Mouse (Mus musculus): ENCODE data around the gene Ccdc27.

The Ccdc27 gene

GRCm38 (mm10) chr4:154010907-154011645, 31.4 kb downstream of the Ccdc27 start:
- peaks cover 52% of the 10 kb centered on the region for H3K36me3 ChIP-seq (ENCODE audit: insufficient read depth, low read length)
- H3K4me3 ChIP-seq (replicated peaks; ENCODE audit: low read length), result peak overlapping the region; percentile 99
- H3K9me3 ChIP-seq (ENCODE audit: low read length), result no peaks in the 10 kb centered on the region
- no peak for TF ChIP-seq NANOG (IDR thresholded peaks at IDR 0.05; ENCODE audit: borderline replicate concordance, low read length)
- no peak for TF ChIP-seq CTCF (conservative IDR thresholded peaks at IDR 0.05; ENCODE audit: low read length)
- no peak for TF ChIP-seq POU5F1 (IDR thresholded peaks at IDR 0.05; ENCODE audit: borderline replicate concordance, low read length)
- peaks cover 58% of the 10 kb centered on the region for H3K4me1 ChIP-seq (replicated peaks; ENCODE audit: low read depth, low read length)
- no peaks in the 10 kb centered on the region for H3K27me3 ChIP-seq (ENCODE audit: insufficient read depth, low read length)

GRCm38 (mm10) chr4:154007759-154008158, 34.7 kb downstream of the Ccdc27 start:
- Histone ChIP-seq H3K36me3 (ENCODE audit: insufficient read depth, low read length) (peaks cover 54% of the 10 kb centered on the region), H3K4me3 (replicated peaks; ENCODE audit: low read length) (no peak overlapping the region), H3K27me3 (ENCODE audit: insufficient read depth, low read length) (no peaks in the 10 kb centered on the region), H3K4me1 (replicated peaks; ENCODE audit: low read depth, low read length) (peaks cover 25% of the 10 kb centered on the region), H3K9me3 (ENCODE audit: low read length) (no peaks in the 10 kb centered on the region)
- no peak for TF ChIP-seq CTCF (conservative IDR thresholded peaks at IDR 0.05; ENCODE audit: low read length)
- TF ChIP-seq POU5F1 (IDR thresholded peaks at IDR 0.05; ENCODE audit: borderline replicate concordance, low read length), result no peak
- TF ChIP-seq NANOG (IDR thresholded peaks at IDR 0.05; ENCODE audit: borderline replicate concordance, low read length), result no peak

DNA sequence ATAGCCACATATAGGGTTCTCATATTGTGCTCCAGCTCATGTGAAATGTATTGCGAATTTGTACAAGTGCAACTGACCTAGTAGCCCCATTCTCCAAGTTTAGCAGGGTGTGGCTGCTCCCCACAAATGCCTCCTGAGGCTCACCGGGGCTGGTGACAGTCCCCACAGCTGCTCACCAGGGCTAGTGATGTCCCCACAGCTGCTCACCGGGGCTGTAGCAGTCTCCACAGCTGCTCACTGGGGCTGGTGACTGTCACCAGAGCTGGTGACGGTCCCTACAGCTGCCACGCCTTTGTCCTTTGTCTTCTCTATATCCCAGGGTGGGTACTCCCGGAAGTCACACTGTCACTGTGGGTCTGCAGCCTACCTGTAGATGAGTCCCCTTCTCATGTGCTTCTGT, 36.2 kb downstream of the Ccdc27 start:
- H3K4me3 ChIP-seq (replicated peaks; ENCODE audit: low read length), result no peak overlapping the region
- no peak for TF ChIP-seq CTCF (conservative IDR thresholded peaks at IDR 0.05; ENCODE audit: low read length)
- no peak for TF ChIP-seq NANOG (IDR thresholded peaks at IDR 0.05; ENCODE audit: borderline replicate concordance, low read length)
- no peak for TF ChIP-seq POU5F1 (IDR thresholded peaks at IDR 0.05; ENCODE audit: borderline replicate concordance, low read length)
- H3K27me3 ChIP-seq (ENCODE audit: insufficient read depth, low read length), result no peaks in the 10 kb centered on the region
- no peaks in the 10 kb centered on the region for H3K9me3 ChIP-seq (ENCODE audit: low read length)
- peaks cover 20% of the 10 kb centered on the region for H3K4me1 ChIP-seq (replicated peaks; ENCODE audit: low read depth, low read length)
- H3K36me3 ChIP-seq (ENCODE audit: insufficient read depth, low read length), result peaks cover 64% of the 10 kb centered on the region

GRCm38 (mm10) chr4:154005488-154005887, 37.0 kb downstream of the Ccdc27 start:
- no peaks in the 10 kb centered on the region for H3K9me3 ChIP-seq (ENCODE audit: low read length)
- TF ChIP-seq NANOG (IDR thresholded peaks at IDR 0.05; ENCODE audit: borderline replicate concordance, low read length) (no peak), POU5F1 (IDR thresholded peaks at IDR 0.05; ENCODE audit: borderline replicate concordance, low read length) (no peak), CTCF (conservative IDR thresholded peaks at IDR 0.05; ENCODE audit: low read length) (no peak)
- peaks cover 64% of the 10 kb centered on the region for H3K36me3 ChIP-seq (ENCODE audit: insufficient read depth, low read length)
- no peak overlapping the region for H3K4me3 ChIP-seq (replicated peaks; ENCODE audit: low read length)
- H3K4me1 ChIP-seq (replicated peaks; ENCODE audit: low read depth, low read length), result peaks cover 12% of the 10 kb centered on the region
- H3K27me3 ChIP-seq (ENCODE audit: insufficient read depth, low read length), result no peaks in the 10 kb centered on the region

- TF ChIP-seq CTCF (conservative IDR thresholded peaks at IDR 0.05; ENCODE audit: low read length) (no peak), POU5F1 (IDR thresholded peaks at IDR 0.05; ENCODE audit: borderline replicate concordance, low read length) (no peak), NANOG (IDR thresholded peaks at IDR 0.05; ENCODE audit: borderline replicate concordance, low read length) (no peak)
- no peaks in the 10 kb centered on the region for H3K27me3 ChIP-seq (ENCODE audit: insufficient read depth, low read length)
- H3K9me3 ChIP-seq (ENCODE audit: low read length), result no peaks in the 10 kb centered on the region
- peak overlapping the region; percentile 49 for H3K4me3 ChIP-seq (replicated peaks; ENCODE audit: low read length)
- peaks cover 19% of the 10 kb centered on the region for H3K4me1 ChIP-seq (replicated peaks; ENCODE audit: low read depth, low read length)
- peaks cover 88% of the 10 kb centered on the region for H3K36me3 ChIP-seq (ENCODE audit: insufficient read depth, low read length)
Measured at GRCm38 (mm10) chr4:153993505-153993904, 49.0 kb downstream of the Ccdc27 start.

DNA sequence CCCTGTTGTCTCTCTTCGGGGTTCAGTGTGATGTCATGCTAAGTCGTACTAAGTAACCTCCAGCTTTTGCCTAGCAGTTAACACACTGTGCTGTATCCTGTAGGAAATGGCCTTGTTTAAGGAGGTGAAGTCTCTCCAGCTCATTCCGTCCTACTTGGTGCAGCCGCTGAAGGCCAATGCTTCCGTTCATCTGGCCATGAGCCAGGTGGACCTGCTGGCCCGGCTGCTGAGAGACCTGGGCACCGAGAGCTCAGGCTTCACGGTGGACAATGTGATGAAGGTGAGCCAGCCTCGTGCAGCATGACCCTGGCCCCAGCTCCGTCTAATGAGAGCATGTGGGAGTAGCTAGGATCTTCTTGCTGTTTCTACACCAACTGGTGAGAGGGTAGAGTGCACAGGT, 49.8 kb downstream of the Ccdc27 start:
- Histone ChIP-seq H3K4me1 (replicated peaks; ENCODE audit: low read depth, low read length) (peaks cover 19% of the 10 kb centered on the region), H3K36me3 (ENCODE audit: insufficient read depth, low read length) (peaks cover 88% of the 10 kb centered on the region), H3K4me3 (replicated peaks; ENCODE audit: low read length) (peak overlapping the region; percentile 49; the same call in 1 of the 2 replicates), H3K9me3 (ENCODE audit: low read length) (no peaks in the 10 kb centered on the region), H3K27me3 (ENCODE audit: insufficient read depth, low read length) (no peaks in the 10 kb centered on the region)
- TF ChIP-seq CTCF (conservative IDR thresholded peaks at IDR 0.05; ENCODE audit: low read length) (no peak), NANOG (IDR thresholded peaks at IDR 0.05; ENCODE audit: borderline replicate concordance, low read length) (no peak), POU5F1 (IDR thresholded peaks at IDR 0.05; ENCODE audit: borderline replicate concordance, low read length) (no peak)

DNA sequence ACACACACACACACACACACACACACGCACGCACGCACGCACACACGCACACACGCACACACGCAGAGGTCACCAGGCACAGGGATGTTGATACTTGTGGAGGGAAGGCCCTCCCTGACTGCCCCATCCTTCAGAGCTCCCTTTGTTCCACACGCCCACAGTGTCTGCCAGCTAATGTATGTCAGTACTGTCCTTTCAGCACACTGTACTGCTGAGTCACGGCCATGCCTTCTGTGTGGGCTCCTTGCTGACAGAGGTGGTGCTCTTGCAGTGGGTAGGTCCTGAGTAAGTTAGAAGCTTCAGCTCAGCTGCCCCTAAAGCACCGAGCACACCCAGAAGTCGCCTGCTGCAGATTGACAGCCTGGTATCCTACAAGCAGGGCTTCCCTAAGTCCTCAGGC, 62.0 kb downstream of the Ccdc27 start:
- H3K27me3 ChIP-seq (ENCODE audit: insufficient read depth, low read length), result no peaks in the 10 kb centered on the region
- no peak for TF ChIP-seq CTCF (conservative IDR thresholded peaks at IDR 0.05; ENCODE audit: low read length)
- TF ChIP-seq POU5F1 (IDR thresholded peaks at IDR 0.05; ENCODE audit: borderline replicate concordance, low read length), result no peak
- no peak for TF ChIP-seq NANOG (IDR thresholded peaks at IDR 0.05; ENCODE audit: borderline replicate concordance, low read length)
- peaks cover 14% of the 10 kb centered on the region for H3K4me1 ChIP-seq (replicated peaks; ENCODE audit: low read depth, low read length)
- H3K9me3 ChIP-seq (ENCODE audit: low read length), result no peaks in the 10 kb centered on the region
- peaks cover 67% of the 10 kb centered on the region for H3K36me3 ChIP-seq (ENCODE audit: insufficient read depth, low read length)
- H3K4me3 ChIP-seq (replicated peaks; ENCODE audit: low read length), result no peak overlapping the region

DNA sequence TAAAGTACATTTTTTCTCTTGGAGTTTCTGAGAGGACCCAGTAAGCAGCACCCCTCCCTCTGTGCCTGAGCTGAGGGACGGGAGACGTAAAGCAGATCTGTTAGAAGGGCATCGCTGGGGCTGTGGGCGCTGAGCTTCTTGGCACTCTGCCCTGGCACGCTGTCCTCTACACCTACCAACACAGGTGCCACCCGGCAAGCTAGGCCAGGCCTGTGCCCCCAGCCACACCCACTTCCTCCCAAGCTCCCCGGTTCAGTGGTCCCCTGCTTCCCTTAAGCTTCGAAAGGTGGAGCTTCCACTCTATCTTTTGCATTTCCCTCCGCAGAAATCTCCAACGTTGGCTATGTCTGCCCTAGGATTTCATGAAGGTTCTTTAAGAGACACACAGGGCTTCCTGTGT, 63.2 kb downstream of the Ccdc27 start:
- Histone ChIP-seq H3K27me3 (ENCODE audit: insufficient read depth, low read length) (0 out of 2 replicates have a peak, but pooled peaks cover 4% of the 10 kb centered on the region), H3K36me3 (ENCODE audit: insufficient read depth, low read length) (peaks cover 55% of the 10 kb centered on the region), H3K4me1 (replicated peaks; ENCODE audit: low read depth, low read length) (peaks cover 17% of the 10 kb centered on the region), H3K4me3 (replicated peaks; ENCODE audit: low read length) (no peak overlapping the region), H3K9me3 (ENCODE audit: low read length) (no peaks in the 10 kb centered on the region)
- no peak for TF ChIP-seq NANOG (IDR thresholded peaks at IDR 0.05; ENCODE audit: borderline replicate concordance, low read length)
- no peak for TF ChIP-seq CTCF (conservative IDR thresholded peaks at IDR 0.05; ENCODE audit: low read length)
- no peak for TF ChIP-seq POU5F1 (IDR thresholded peaks at IDR 0.05; ENCODE audit: borderline replicate concordance, low read length)

All from E14TG2a.4 (cell line).